Mouse (Mus musculus): ENCODE results near the gene Gm49380.

GRCm38 (mm10) chr9:44106182-44106581 lies 7.1 kb downstream of the Gm49380 start:
- TF ChIP-seq POLR2A (IDR thresholded peaks at IDR 0.05; ENCODE audit: borderline replicate concordance, extremely low read depth, insufficient read depth, insufficient read length, poor library complexity, severe bottlenecking) = no peak
- TF ChIP-seq CTCF (IDR thresholded peaks at IDR 0.05; ENCODE audit: borderline replicate concordance, extremely low read depth, insufficient read depth, insufficient read length) = no peak
